ENCODE assay signal across 7 mouse cellular contexts in the genomic region with DNA sequence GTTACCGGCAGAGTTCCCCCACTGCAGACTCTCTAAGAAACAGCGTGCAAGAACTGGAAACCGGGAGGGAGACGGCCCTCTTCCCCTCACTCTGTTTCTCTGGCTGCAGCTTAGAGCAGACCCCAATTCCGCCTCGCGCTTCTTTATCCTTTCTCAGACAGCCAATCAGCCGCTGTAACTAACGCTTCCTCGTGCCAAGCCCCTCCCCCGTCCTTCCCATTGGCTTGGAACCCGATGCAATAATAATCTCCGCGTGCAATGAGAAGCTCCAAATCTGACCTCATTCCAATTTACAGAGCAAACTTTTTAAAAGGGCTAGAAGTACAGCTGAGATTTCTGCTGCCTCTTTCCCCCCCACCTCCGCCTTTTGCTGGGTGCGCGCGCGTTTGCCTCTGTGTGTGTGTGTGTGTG. TPM values are rescaled to one million over a fixed set of nuclear protein-coding genes. Genes with fewer than 3 reads are reported as not detected.
DNase-seq lines count a peak whose midpoint lies in the region; ATAC-seq and TF ChIP-seq lines count a peak whose summit lies in the region.

Gene Sox4 (minus strand): TSS at position 133 of the 411 bp plus-strand sequence.

- peaks cover 2% of the 10 kb centered on the region; the same call in 1 of the 2 replicates for H3K79me2 ChIP-seq in heart, adult 2 months (replicated peaks; ENCODE audit: control insufficient read depth, insufficient read depth, low read length)

- TF ChIP-seq EP300 in heart, adult 2 months (IDR thresholded peaks at IDR 0.05; ENCODE audit: insufficient read depth, low read depth, low read length) = no peak; the same call in 1 of the 2 replicates

- TF ChIP-seq CTCF in heart, adult 2 months (IDR thresholded peaks at IDR 0.05) = no peak
- no peak for TF ChIP-seq CTCF in kidney, adult 2 months (conservative IDR thresholded peaks at IDR 0.05; ENCODE audit: insufficient read depth, insufficient read length, low read depth, low read length)

- peak within 1 kb of the TSS; percentile 100 for H3K9ac ChIP-seq in embryonic facial prominence, embryonic 12.5 days
- H3K9ac ChIP-seq in heart, adult 2 months (ENCODE audit: low read depth, low read length) = peak within 1 kb of the TSS; percentile 94
- peak within 1 kb of the TSS; percentile 100 for H3K9ac ChIP-seq in limb, embryonic 11.5 days (ENCODE audit: low read length)
- peak within 1 kb of the TSS; percentile 100 for H3K9ac ChIP-seq in midbrain, embryonic 13.5 days (replicated peaks)

- ATAC-seq in embryonic facial prominence, embryonic 12.5 days (ENCODE audit: insufficient number of reproducible peaks, insufficient read depth, low FRiP score, low TSS enrichment) = peak; percentile 84
- peak; percentile 91 for ATAC-seq in limb, embryonic 11.5 days (ENCODE audit: insufficient number of reproducible peaks, low FRiP score, low TSS enrichment, low read depth)
- peak; percentile 89 for ATAC-seq in midbrain, embryonic 13.5 days

- peak; percentile 98 for TF ChIP-seq POLR2A in heart, adult 2 months (IDR thresholded peaks at IDR 0.05; ENCODE audit: insufficient read depth, low read depth, low read length)
- TF ChIP-seq POLR2A in kidney, adult 2 months (IDR thresholded peaks at IDR 0.05; ENCODE audit: low read depth, low read length) = peak; percentile 87

- H3K36me3 ChIP-seq in embryonic facial prominence, embryonic 12.5 days = no peaks in the 10 kb centered on the region; the same call in 1 of the 2 replicates
- peaks cover 2% of the 10 kb centered on the region; the same call in 1 of the 2 replicates for H3K36me3 ChIP-seq in heart, adult 2 months (ENCODE audit: control insufficient read depth, insufficient read depth, low read length)
- H3K36me3 ChIP-seq in kidney, adult 2 months (ENCODE audit: control insufficient read depth, insufficient read depth, low read length) = no peaks in the 10 kb centered on the region
- no peaks in the 10 kb centered on the region for H3K36me3 ChIP-seq in limb, embryonic 11.5 days (ENCODE audit: control insufficient read depth, insufficient read depth, low read length)
- H3K36me3 ChIP-seq in midbrain, embryonic 13.5 days = peaks cover 6% of the 10 kb centered on the region; the same call in 1 of the 2 replicates

- peak within 1 kb of the TSS; percentile 46 for H3K4me2 ChIP-seq in embryonic facial prominence, embryonic 12.5 days (replicated peaks)
- H3K4me2 ChIP-seq in limb, embryonic 11.5 days (ENCODE audit: low read depth, severe bottlenecking) = peak within 1 kb of the TSS; percentile 37
- H3K4me2 ChIP-seq in midbrain, embryonic 13.5 days (replicated peaks) = peak within 1 kb of the TSS; percentile 54

- H3K27ac ChIP-seq in embryonic facial prominence, embryonic 12.5 days = peak within 1 kb of the TSS; percentile 100
- peak within 1 kb of the TSS; percentile 90 for H3K27ac ChIP-seq in heart, adult 2 months
- H3K27ac ChIP-seq in kidney, adult 2 months (ENCODE audit: insufficient read depth, low read depth, low read length) = peak within 1 kb of the TSS; percentile 89
- peak within 1 kb of the TSS; percentile 100 for H3K27ac ChIP-seq in limb, embryonic 11.5 days (replicated peaks; ENCODE audit: low read depth, low read length)
- peak within 1 kb of the TSS; percentile 100 for H3K27ac ChIP-seq in midbrain, embryonic 13.5 days

- intact Hi-C loops in heart, adult 2 months (cut with DNase I) = loop anchor here (5.0 to 10.0 kb wide), 6 partner anchors 181 to 1031 kb away; partner anchors contain the start of gene E2f3

- peaks cover 3% of the 10 kb centered on the region; the same call in 1 of the 2 replicates for H3K4me1 ChIP-seq in embryonic facial prominence, embryonic 12.5 days
- H3K4me1 ChIP-seq in heart, adult 2 months (ENCODE audit: control insufficient read depth, insufficient read depth, low read length) = peaks cover 2% of the 10 kb centered on the region
- H3K4me1 ChIP-seq in kidney, adult 2 months (ENCODE audit: control insufficient read depth, insufficient read depth, low read length) = no peaks in the 10 kb centered on the region; the same call in 1 of the 2 replicates
- H3K4me1 ChIP-seq in limb, embryonic 11.5 days (ENCODE audit: control insufficient read depth, insufficient read depth, low read length) = peaks cover 11% of the 10 kb centered on the region; the same call in 1 of the 2 replicates
- peaks cover 23% of the 10 kb centered on the region for H3K4me1 ChIP-seq in midbrain, embryonic 13.5 days (replicated peaks)

- peak; percentile 95 to 97 for DNase-seq in adrenal gland, postnatal 36 days
- DNase-seq in heart, adult 2 months = peak; percentile 94 to 96
- DNase-seq in kidney, adult 2 months = peak; percentile 98
- peak; percentile 96 for DNase-seq in limb, embryonic 11.5 days (ENCODE audit: low spot score)
- peak; percentile 69 to 78 for DNase-seq in spleen, adult 18-20 months

- under 1% methylated on average over 19 of the region's 19 CpGs for WGBS in embryonic facial prominence, embryonic 12.5 days
- WGBS in heart, adult 2 months = 1% methylated on average over 19 of the region's 19 CpGs
- WGBS in kidney, adult 2 months = under 1% methylated on average over 19 of the region's 19 CpGs
- under 1% methylated on average over 19 of the region's 19 CpGs for WGBS in limb, embryonic 11.5 days
- WGBS in midbrain, embryonic 13.5 days = 0% methylated on average over 19 of the region's 19 CpGs

- peak within 1 kb of the TSS; percentile 98 for H3K4me3 ChIP-seq in embryonic facial prominence, embryonic 12.5 days
- peak within 1 kb of the TSS; percentile 81 for H3K4me3 ChIP-seq in heart, adult 2 months
- H3K4me3 ChIP-seq in kidney, adult 2 months (ENCODE audit: insufficient read depth, low read depth, low read length) = peak within 1 kb of the TSS; percentile 89
- peak within 1 kb of the TSS; percentile 100 for H3K4me3 ChIP-seq in limb, embryonic 11.5 days (ENCODE audit: low read depth, low read length)
- H3K4me3 ChIP-seq in midbrain, embryonic 13.5 days (replicated peaks) = peak within 1 kb of the TSS; percentile 100

- H3K27me3 ChIP-seq in embryonic facial prominence, embryonic 12.5 days = no peaks in the 10 kb centered on the region
- H3K27me3 ChIP-seq in heart, adult 2 months (ENCODE audit: control insufficient read depth, insufficient read depth, low read length) = no peaks in the 10 kb centered on the region
- H3K27me3 ChIP-seq in kidney, adult 2 months (replicated peaks; ENCODE audit: control insufficient read depth, insufficient read depth, low read length) = no peaks in the 10 kb centered on the region
- H3K27me3 ChIP-seq in limb, embryonic 11.5 days (ENCODE audit: control insufficient read depth, insufficient read depth, low read length) = no peaks in the 10 kb centered on the region
- no peaks in the 10 kb centered on the region for H3K27me3 ChIP-seq in midbrain, embryonic 13.5 days

- no peaks in the 10 kb centered on the region for H3K9me3 ChIP-seq in embryonic facial prominence, embryonic 12.5 days
- no peaks in the 10 kb centered on the region for H3K9me3 ChIP-seq in limb, embryonic 11.5 days (ENCODE audit: control insufficient read depth, low read length)
- no peaks in the 10 kb centered on the region for H3K9me3 ChIP-seq in midbrain, embryonic 13.5 days

RNA-seq across cellular contexts. Expression of gene Sox4, which starts in this region (rescaled TPM):
- 10 to 100 TPM; 20.6 to 25.2 TPM for total RNA-seq in adrenal gland, postnatal 36 days (2021)
- polyA plus RNA-seq in embryonic facial prominence, embryonic 12.5 days (2016; fragmentation: Nextera tagmentation; extraction: Ambion mirVana) = 142 and 153 TPM in 2 replicates
- 10 to 100 TPM; 13.6 to 17.5 TPM for total RNA-seq in heart, adult 2 months (2021)
- 8.3 and 11.9 TPM in 2 replicates for polyA plus RNA-seq in heart, adult 2 months (2012; rRNA removed)
- 7.8 and 10.0 TPM in 2 replicates for polyA plus RNA-seq in kidney, adult 2 months (2012; rRNA removed)
- polyA plus RNA-seq in limb, embryonic 11.5 days (2014; fragmentation: Nextera tagmentation; extraction: Ambion mirVana) = 114 and 117 TPM in 2 replicates
- polyA plus RNA-seq in midbrain, embryonic 13.5 days (2015; fragmentation: Nextera tagmentation; extraction: Ambion mirVana) = 193 and 239 TPM in 2 replicates

Comparison
In these comparisons a context has a peak if more than half of its experiments do, and no peak if none do; other contexts are left out.
1. Peak in every context shown above with its lines: DNase-seq, ATAC-seq, H3K4me3 ChIP-seq and H3K27ac ChIP-seq.